Mouse (Mus musculus) limb, embryonic 13.5 days (tissue): Measurements from ENCODE around the gene Sun5. TPM values are rescaled to one million over a fixed set of nuclear protein-coding genes. Genes with fewer than 3 reads are reported as not detected.
"Not testable (repeated sequence)": the region's sequence is repeated elsewhere in the genome, so short reads cannot be mapped to it uniquely, and the experiment has no call there.

Experiments used
- ATAC-seq: fragments of 200-750 bp; cut with Nextera tagmentation; 2 replicates; pipeline ENCODE4 v1.8.0; 2017; ENCODE audit warnings: low read depth, moderate number of reproducible peaks, moderate TSS enrichment; ENCODE audit not compliant: low FRiP score
- H3K27ac ChIP-seq: fragments of 300-500 bp; sonication (generic); 2 replicates; pipeline ENCODE4 v1.5.1; 2015; ENCODE audit warnings: inconsistent platforms, mild to moderate bottlenecking, moderate library complexity
- H3K27me3 ChIP-seq: fragments of 300-500 bp; sonication (generic); 2 replicates; pipeline ENCODE4 v1.6.1; 2015; ENCODE audit warnings: mild to moderate bottlenecking, inconsistent platforms
- H3K36me3 ChIP-seq: fragments of 300-500 bp; sonication (generic); 2 replicates; pipeline ENCODE4 v1.6.1; 2015; ENCODE audit warnings: inconsistent platforms, mild to moderate bottlenecking, moderate library complexity
- H3K4me1 ChIP-seq: fragments of 300-500 bp; sonication (generic); 2 replicates; pipeline ENCODE4 v1.6.1; 2015; ENCODE audit warnings: inconsistent platforms
- H3K4me2 ChIP-seq: fragments of 300-500 bp; sonication (generic); replicated peaks from 2 replicates; pipeline ENCODE4 v1.6.1; 2015; ENCODE audit warnings: inconsistent platforms, mild to moderate bottlenecking, moderate library complexity
- H3K4me3 ChIP-seq: fragments of 300-500 bp; sonication (generic); 2 replicates; pipeline ENCODE4 v1.5.1; 2015; ENCODE audit warnings: moderate library complexity, mild to moderate bottlenecking, inconsistent platforms
- H3K9ac ChIP-seq: fragments of 300-500 bp; sonication (generic); 2 replicates; pipeline ENCODE4 v1.6.1; 2015; ENCODE audit warnings: mild to moderate bottlenecking, inconsistent platforms
- H3K9me3 ChIP-seq: fragments of 300-500 bp; sonication (generic); 2 replicates; pipeline ENCODE4 v1.6.1; 2016; ENCODE audit warnings: inconsistent platforms
- WGBS: fragments of 180-500 bp; shearing (Covaris S2); methylation state at CpG from one replicate; pipeline ENCODE4 v1.1.7; 2015; 5-methylcytosine and 5-hydroxymethylcytosine counted together
- polyA plus RNA-seq: library from polyadenylated mRNA; unstranded; fragments of >200 nt; fragmentation: Nextera tagmentation; extraction: Ambion mirVana; gene quantifications from 2 replicates; pipeline ENCODE4 v1.2.1, GENCODE M21; 2015

Gene Sun5
- polyA plus RNA-seq, 1 experiment from 2014 or later: not detected

- WGBS: 54% methylated on average over 4 of the region's 4 CpGs
- H3K9me3 ChIP-seq: peaks cover 6% of the 10 kb centered on the region; the same call in 1 of the 2 replicates
- ATAC-seq: no peak
- H3K9ac ChIP-seq: no peak overlapping the region
- H3K4me3 ChIP-seq: no peak overlapping the region
- no peak overlapping the region for H3K4me2 ChIP-seq
- no peak overlapping the region for H3K27ac ChIP-seq
- no peaks in the 10 kb centered on the region for H3K36me3 ChIP-seq
- H3K27me3 ChIP-seq: no peaks in the 10 kb centered on the region
- H3K4me1 ChIP-seq: no peaks in the 10 kb centered on the region
Measured at GRCm38 (mm10) chr2:153851030-153851360, 19.9 kb downstream of the Sun5 start.

GRCm38 (mm10) chr2:153850351-153851029 is 20.4 kb downstream of the Sun5 start:
- ATAC-seq: no peak
- WGBS: 81% methylated on average over 6 of the region's 6 CpGs
- H3K4me3 ChIP-seq: no peak overlapping the region

GRCm38 (mm10) chr2:153848389-153848788 is 22.5 kb downstream of the Sun5 start:
- no peaks in the 10 kb centered on the region for H3K36me3 ChIP-seq
- H3K9me3 ChIP-seq: peaks cover 6% of the 10 kb centered on the region; the same call in 1 of the 2 replicates
- no peak overlapping the region for H3K4me2 ChIP-seq
- H3K27ac ChIP-seq: no peak overlapping the region
- no peaks in the 10 kb centered on the region for H3K4me1 ChIP-seq
- WGBS: 76% methylated on average over 3 of the region's 3 CpGs
- H3K27me3 ChIP-seq: no peaks in the 10 kb centered on the region
- H3K4me3 ChIP-seq: no peak overlapping the region
- no peak overlapping the region for H3K9ac ChIP-seq
- no peak for ATAC-seq

More at GRCm38 (mm10) chr2:153850351-153851029, 20.4 kb downstream of the Sun5 start:
- Histone ChIP-seq H3K9ac (no peak overlapping the region), H3K27me3 (no peaks in the 10 kb centered on the region), H3K27ac (no peak overlapping the region), H3K9me3 (peaks cover 6% of the 10 kb centered on the region; the same call in 1 of the 2 replicates), H3K36me3 (no peaks in the 10 kb centered on the region), H3K4me1 (no peaks in the 10 kb centered on the region), H3K4me2 (no peak overlapping the region)

GRCm38 (mm10) chr2:153842854-153843253 is 28.0 kb downstream of the Sun5 start:
- Histone ChIP-seq H3K9me3 (no peaks in the 10 kb centered on the region), H3K4me1 (no peaks in the 10 kb centered on the region), H3K27me3 (no peaks in the 10 kb centered on the region), H3K27ac (no peak overlapping the region), H3K36me3 (no peaks in the 10 kb centered on the region), H3K4me3 (no peak overlapping the region), H3K4me2 (no peak overlapping the region), H3K9ac (no peak overlapping the region)
- 86% methylated on average over 8 of the region's 8 CpGs for WGBS
- ATAC-seq: no peak

- no peak for ATAC-seq
- no peak overlapping the region for H3K4me2 ChIP-seq
- no peaks in the 10 kb centered on the region for H3K27me3 ChIP-seq
- H3K27ac ChIP-seq: no peak overlapping the region
- no peaks in the 10 kb centered on the region for H3K4me1 ChIP-seq
- H3K9me3 ChIP-seq: no peaks in the 10 kb centered on the region
- H3K4me3 ChIP-seq: no peak overlapping the region
- WGBS: 86% methylated on average over 8 of the region's 8 CpGs
- H3K9ac ChIP-seq: no peak overlapping the region
- H3K36me3 ChIP-seq: no peaks in the 10 kb centered on the region
Measured at GRCm38 (mm10) chr2:153833291-153833690, 37.6 kb downstream of the Sun5 start.

- ATAC-seq: no peak
- Histone ChIP-seq H3K9ac (no peak overlapping the region), H3K4me1 (no peaks in the 10 kb centered on the region), H3K27ac (no peak overlapping the region), H3K27me3 (peaks cover 5% of the 10 kb centered on the region; the same call in 1 of the 2 replicates), H3K9me3 (no peaks in the 10 kb centered on the region), H3K36me3 (no peaks in the 10 kb centered on the region), H3K4me3 (no peak overlapping the region), H3K4me2 (no peak overlapping the region)
- WGBS: 76% methylated on average over 7 of the region's 7 CpGs
Measured at GRCm38 (mm10) chr2:153828704-153829103, 42.2 kb downstream of the Sun5 start.

- ATAC-seq: no peak
- H3K27me3 ChIP-seq: peaks cover 5% of the 10 kb centered on the region; the same call in 1 of the 2 replicates
- H3K4me3 ChIP-seq: no peak overlapping the region
- no peaks in the 10 kb centered on the region for H3K4me1 ChIP-seq
- no peak overlapping the region for H3K27ac ChIP-seq
- no peak overlapping the region for H3K9ac ChIP-seq
- no peaks in the 10 kb centered on the region for H3K9me3 ChIP-seq
- WGBS: 82% methylated on average over 8 of the region's 8 CpGs
- H3K36me3 ChIP-seq: no peaks in the 10 kb centered on the region
- H3K4me2 ChIP-seq: no peak overlapping the region
Measured at GRCm38 (mm10) chr2:153827171-153827830, 43.6 kb downstream of the Sun5 start.

GRCm38 (mm10) chr2:153825900-153826299 is 45.0 kb downstream of the Sun5 start:
- not testable (repeated sequence) for H3K9me3 ChIP-seq, ATAC-seq, H3K36me3 ChIP-seq, H3K27ac ChIP-seq, H3K27me3 ChIP-seq, H3K9ac ChIP-seq, H3K4me2 ChIP-seq, H3K4me1 ChIP-seq, H3K4me3 ChIP-seq
- WGBS: 63% methylated on average over 32 of the region's 32 CpGs

- 75% methylated on average over 6 of the region's 6 CpGs for WGBS
- no peak for ATAC-seq
- H3K27ac ChIP-seq: no peak overlapping the region
Measured at GRCm38 (mm10) chr2:153824593-153824992, 46.3 kb downstream of the Sun5 start.

GRCm38 (mm10) chr2:153822005-153822543 is 48.8 kb downstream of the Sun5 start:
- Histone ChIP-seq H3K27ac (no peak overlapping the region), H3K27me3 (peaks cover 1% of the 10 kb centered on the region; the same call in 1 of the 2 replicates), H3K9ac (no peak overlapping the region), H3K36me3 (no peaks in the 10 kb centered on the region), H3K4me3 (no peak overlapping the region), H3K9me3 (no peaks in the 10 kb centered on the region), H3K4me1 (no peaks in the 10 kb centered on the region), H3K4me2 (no peak overlapping the region)
- no peak for ATAC-seq
- 84% methylated on average over 2 of the region's 2 CpGs for WGBS

More at GRCm38 (mm10) chr2:153824593-153824992, 46.3 kb downstream of the Sun5 start:
- Histone ChIP-seq H3K4me2 (no peak overlapping the region), H3K4me3 (no peak overlapping the region), H3K9me3 (no peaks in the 10 kb centered on the region), H3K36me3 (no peaks in the 10 kb centered on the region), H3K27me3 (peaks cover 5% of the 10 kb centered on the region; the same call in 1 of the 2 replicates), H3K4me1 (no peaks in the 10 kb centered on the region), H3K9ac (no peak overlapping the region)

- WGBS: 65% methylated on average over 3 of the region's 3 CpGs
- Histone ChIP-seq H3K36me3 (no peaks in the 10 kb centered on the region), H3K27ac (no peak overlapping the region), H3K4me3 (no peak overlapping the region), H3K4me1 (no peaks in the 10 kb centered on the region), H3K9me3 (no peaks in the 10 kb centered on the region), H3K27me3 (no peaks in the 10 kb centered on the region), H3K9ac (no peak overlapping the region), H3K4me2 (no peak overlapping the region)
- ATAC-seq: no peak
Measured at GRCm38 (mm10) chr2:153809921-153810320, 61.0 kb downstream of the Sun5 start.

GRCm38 (mm10) chr2:153808841-153809240 is 62.0 kb downstream of the Sun5 start:
- no peaks in the 10 kb centered on the region for H3K27me3 ChIP-seq
- H3K4me3 ChIP-seq: no peak overlapping the region
- no peak for ATAC-seq
- H3K9me3 ChIP-seq: no peaks in the 10 kb centered on the region
- no peak overlapping the region for H3K9ac ChIP-seq
- no peaks in the 10 kb centered on the region for H3K4me1 ChIP-seq
- H3K27ac ChIP-seq: no peak overlapping the region
- H3K4me2 ChIP-seq: no peak overlapping the region
- WGBS: 76% methylated on average over 6 of the region's 6 CpGs
- H3K36me3 ChIP-seq: no peaks in the 10 kb centered on the region
